Mouse (Mus musculus): ENCODE data around the gene Adamts20. TPM values are rescaled to one million over a fixed set of nuclear protein-coding genes. Genes with fewer than 3 reads are reported as not detected.

Gene Adamts20
- 0.41 and 0.57 TPM in 2 replicates for polyA plus RNA-seq (2012; rRNA removed; ENCODE audit: low replicate concordance)

DNA sequence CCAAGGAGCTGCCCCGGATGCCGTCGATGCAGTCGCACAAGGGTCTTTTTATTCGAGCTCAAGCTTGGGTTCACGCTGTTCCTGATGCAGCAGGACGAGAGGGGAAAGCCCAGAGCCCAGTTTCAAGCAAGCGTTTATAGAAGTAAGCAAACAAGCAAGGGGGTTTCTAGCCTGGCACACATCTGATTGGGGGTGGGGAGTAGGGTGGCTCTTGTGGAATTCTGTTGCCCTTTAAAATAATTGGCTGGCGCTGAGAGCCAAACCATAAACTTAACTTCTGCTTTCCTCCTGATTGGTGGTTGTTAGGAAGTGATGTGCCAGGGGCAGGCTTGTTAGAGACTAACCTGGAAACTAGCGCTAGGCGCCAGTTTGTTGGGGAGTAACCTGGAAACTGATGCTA, at the start of gene Adamts20:
Adamts20 (minus strand) TSS at position 101 of the 400 bp plus-strand sequence.

Other genes starting within 250 kb of the Adamts20 start
- 2.5 and 5.4 TPM in 2 replicates for gene Pus7l, start 78.1 kb upstream of the Adamts20 start, polyA plus RNA-seq (2012; rRNA removed; ENCODE audit: low replicate concordance)
- gene Irak4, start 78.2 kb upstream of the Adamts20 start, polyA plus RNA-seq (2012; rRNA removed; ENCODE audit: low replicate concordance) = 8.9 and 12.3 TPM in 2 replicates
- 48.2 and 48.8 TPM in 2 replicates for gene Twf1, start 124.5 kb upstream of the Adamts20 start, polyA plus RNA-seq (2012; rRNA removed; ENCODE audit: low replicate concordance)
- gene Tmem117, start 163.8 kb upstream of the Adamts20 start, polyA plus RNA-seq (2012; rRNA removed; ENCODE audit: low replicate concordance) = 0.04 and 0.39 TPM in 2 replicates

Data from subcutaneous adipose tissue, adult 2 months (tissue).